Mouse (Mus musculus): ENCODE data around the gene Casp3. TPM values are rescaled to one million over a fixed set of nuclear protein-coding genes. Genes with fewer than 3 reads are reported as not detected.

Casp3 gene
- polyA plus RNA-seq, 1 experiment from 2014 or later: 245 TPM

DNA sequence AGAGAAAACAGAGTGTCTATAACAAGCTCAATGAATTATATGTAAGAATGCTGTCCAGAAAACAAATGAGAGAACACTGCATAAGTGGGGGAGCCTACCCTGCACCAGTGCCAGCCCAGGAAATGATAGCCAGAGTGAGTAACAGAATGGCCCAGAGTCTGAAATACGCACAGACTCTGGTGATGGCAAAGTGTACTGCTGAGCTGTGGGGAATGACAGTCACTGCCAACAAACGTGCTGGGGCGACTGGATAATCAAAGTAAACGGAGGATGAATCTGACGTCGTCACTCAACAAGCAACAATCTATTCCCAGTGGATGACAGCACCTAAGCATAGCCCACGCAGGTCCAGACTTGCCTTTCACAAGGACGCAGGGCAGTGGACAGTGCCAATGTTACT, 24.0 kb upstream of the Casp3 start:
- 85% methylated on average over 8 of the region's 8 CpGs for WGBS

DNA sequence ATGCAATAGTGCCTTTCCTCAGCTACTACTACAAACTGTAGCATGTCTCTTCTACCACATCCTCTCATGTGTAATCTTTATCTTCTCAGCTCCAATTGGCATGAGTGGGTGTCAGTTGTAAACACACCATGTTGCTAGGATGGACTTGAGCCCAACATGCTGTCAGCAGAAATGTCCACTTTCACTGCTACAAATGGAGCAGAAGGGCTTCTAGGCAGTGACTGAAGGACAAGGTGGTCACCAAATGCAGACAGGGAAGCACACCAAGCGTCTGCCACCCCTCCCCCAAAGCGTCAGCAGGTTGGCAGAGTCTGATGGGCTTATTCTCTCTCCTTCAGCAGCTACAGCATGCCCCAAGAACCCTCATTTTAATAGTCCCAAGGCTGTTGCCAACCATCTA, 23.3 kb upstream of the Casp3 start:
- Histone ChIP-seq H3K4me3 (no peak overlapping the region), H3K27me3 (replicated peaks) (no peaks in the 10 kb centered on the region), H3K4me2 (no peak overlapping the region), H3K9ac (no peak overlapping the region), H3K4me1 (no peaks in the 10 kb centered on the region), H3K9me3 (no peaks in the 10 kb centered on the region), H3K27ac (no peak overlapping the region), H3K36me3 (replicated peaks) (no peaks in the 10 kb centered on the region)
- no peak for ATAC-seq (replicated peaks)
- 87% methylated on average over 2 of the region's 2 CpGs for WGBS

More for the DNA sequence above, 24.0 kb upstream of the Casp3 start:
- Histone ChIP-seq H3K9me3 (no peaks in the 10 kb centered on the region), H3K36me3 (replicated peaks) (no peaks in the 10 kb centered on the region), H3K4me3 (no peak overlapping the region), H3K27ac (no peak overlapping the region), H3K4me2 (no peak overlapping the region), H3K4me1 (no peaks in the 10 kb centered on the region), H3K27me3 (replicated peaks) (no peaks in the 10 kb centered on the region), H3K9ac (no peak overlapping the region)
- ATAC-seq (replicated peaks): no peak

DNA sequence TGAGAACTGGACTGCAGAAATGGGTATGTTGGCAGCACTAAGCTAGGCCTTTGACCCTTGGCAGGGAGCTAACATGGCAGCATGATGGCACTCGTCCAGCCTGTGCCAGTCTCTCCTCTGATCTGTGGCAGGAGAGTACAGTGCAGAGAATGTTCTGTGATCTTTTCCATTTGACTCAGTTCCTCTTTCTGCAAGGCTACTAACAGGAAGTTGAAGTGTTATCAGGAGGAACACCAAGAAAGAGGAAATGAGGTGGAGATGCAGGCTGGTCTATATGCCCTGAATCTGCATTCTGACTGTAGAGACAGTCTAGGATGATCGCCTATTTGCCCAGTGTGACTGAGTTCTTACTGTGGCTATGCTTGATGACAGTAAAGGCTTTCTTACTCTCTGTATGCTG, 21.5 kb upstream of the Casp3 start:
- Histone ChIP-seq H3K27me3 (replicated peaks) (no peaks in the 10 kb centered on the region), H3K4me3 (no peak overlapping the region), H3K27ac (no peak overlapping the region), H3K4me1 (no peaks in the 10 kb centered on the region), H3K4me2 (no peak overlapping the region), H3K9me3 (no peaks in the 10 kb centered on the region), H3K9ac (no peak overlapping the region), H3K36me3 (replicated peaks) (no peaks in the 10 kb centered on the region)
- no peak for ATAC-seq (replicated peaks)
- WGBS: 88% methylated on average over 2 of the region's 2 CpGs

DNA sequence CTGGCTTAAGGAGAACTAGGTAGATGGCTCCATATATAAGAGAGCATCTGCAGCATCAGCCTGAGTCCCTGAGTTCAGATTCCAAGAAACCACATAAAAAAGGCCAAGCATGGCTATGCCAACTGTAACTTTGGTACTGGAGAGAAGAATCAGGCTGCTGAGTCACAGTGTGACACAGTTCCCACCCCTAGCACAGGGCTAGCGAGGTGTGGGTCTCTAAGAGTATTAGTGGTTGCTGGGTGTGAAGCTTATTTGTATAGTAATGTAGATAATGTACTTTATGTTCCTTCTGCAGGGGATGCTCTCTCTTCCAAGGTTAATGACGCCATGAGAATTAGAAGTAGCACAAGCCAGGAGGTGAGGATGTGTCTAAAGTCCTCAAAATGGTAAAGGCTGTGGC, 20.6 kb upstream of the Casp3 start:
- Histone ChIP-seq H3K27ac (no peak overlapping the region), H3K4me3 (no peak overlapping the region), H3K4me1 (no peaks in the 10 kb centered on the region), H3K9me3 (no peaks in the 10 kb centered on the region), H3K4me2 (no peak overlapping the region), H3K36me3 (replicated peaks) (no peaks in the 10 kb centered on the region), H3K27me3 (replicated peaks) (no peaks in the 10 kb centered on the region), H3K9ac (no peak overlapping the region)
- 95% methylated on average over 2 of the region's 2 CpGs for WGBS
- no peak for ATAC-seq (replicated peaks)

DNA sequence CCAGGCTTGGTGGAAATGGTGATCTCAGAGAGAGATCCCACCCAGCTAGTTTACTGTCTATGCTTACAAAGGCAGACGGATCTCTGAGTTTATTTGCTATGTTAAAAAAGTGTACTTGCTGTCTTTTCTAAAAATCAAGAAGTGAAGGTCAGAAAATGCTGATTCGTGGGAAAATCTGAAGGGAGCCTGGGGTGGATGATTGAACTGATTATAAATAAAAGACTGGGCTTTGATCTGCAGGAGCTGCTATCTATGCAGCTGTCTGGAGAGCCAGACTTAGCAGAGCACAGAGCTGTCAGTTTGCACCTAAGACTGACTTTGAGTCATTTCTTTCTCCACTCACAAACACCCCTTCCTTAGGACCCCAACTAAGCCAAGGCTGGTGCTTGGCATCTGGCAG, 19.7 kb upstream of the Casp3 start:
- 83% methylated on average over 2 of the region's 2 CpGs for WGBS
- H3K9ac ChIP-seq: no peak overlapping the region
- no peak overlapping the region for H3K4me2 ChIP-seq
- H3K27ac ChIP-seq: no peak overlapping the region
- no peak overlapping the region for H3K4me3 ChIP-seq
- H3K4me1 ChIP-seq: no peaks in the 10 kb centered on the region
- no peaks in the 10 kb centered on the region for H3K36me3 ChIP-seq (replicated peaks)
- H3K9me3 ChIP-seq: no peaks in the 10 kb centered on the region
- no peaks in the 10 kb centered on the region for H3K27me3 ChIP-seq (replicated peaks)
- ATAC-seq (replicated peaks): no peak

GRCm38 (mm10) chr8:46598114-46598513, 19.0 kb upstream of the Casp3 start:
- H3K9me3 ChIP-seq: no peaks in the 10 kb centered on the region
- no peak overlapping the region for H3K4me3 ChIP-seq
- H3K4me2 ChIP-seq: no peak overlapping the region
- H3K27ac ChIP-seq: no peak overlapping the region
- no peaks in the 10 kb centered on the region for H3K36me3 ChIP-seq (replicated peaks)
- ATAC-seq (replicated peaks): no peak
- H3K4me1 ChIP-seq: no peaks in the 10 kb centered on the region
- no peak overlapping the region for H3K9ac ChIP-seq
- WGBS: 95% methylated on average over 2 of the region's 2 CpGs
- no peaks in the 10 kb centered on the region for H3K27me3 ChIP-seq (replicated peaks)

- H3K9ac ChIP-seq: no peak overlapping the region
- H3K4me1 ChIP-seq: no peaks in the 10 kb centered on the region
- H3K4me3 ChIP-seq: no peak overlapping the region
- no peak overlapping the region for H3K27ac ChIP-seq
- no peaks in the 10 kb centered on the region for H3K36me3 ChIP-seq (replicated peaks)
- no peak for ATAC-seq (replicated peaks)
- H3K4me2 ChIP-seq: no peak overlapping the region
- no peaks in the 10 kb centered on the region for H3K27me3 ChIP-seq (replicated peaks)
- H3K9me3 ChIP-seq: no peaks in the 10 kb centered on the region
- 95% methylated on average over 5 of the region's 5 CpGs for WGBS
These were observed 18.3 kb upstream of the Casp3 start for GRCm38 (mm10) chr8:46598753-46599152.

DNA sequence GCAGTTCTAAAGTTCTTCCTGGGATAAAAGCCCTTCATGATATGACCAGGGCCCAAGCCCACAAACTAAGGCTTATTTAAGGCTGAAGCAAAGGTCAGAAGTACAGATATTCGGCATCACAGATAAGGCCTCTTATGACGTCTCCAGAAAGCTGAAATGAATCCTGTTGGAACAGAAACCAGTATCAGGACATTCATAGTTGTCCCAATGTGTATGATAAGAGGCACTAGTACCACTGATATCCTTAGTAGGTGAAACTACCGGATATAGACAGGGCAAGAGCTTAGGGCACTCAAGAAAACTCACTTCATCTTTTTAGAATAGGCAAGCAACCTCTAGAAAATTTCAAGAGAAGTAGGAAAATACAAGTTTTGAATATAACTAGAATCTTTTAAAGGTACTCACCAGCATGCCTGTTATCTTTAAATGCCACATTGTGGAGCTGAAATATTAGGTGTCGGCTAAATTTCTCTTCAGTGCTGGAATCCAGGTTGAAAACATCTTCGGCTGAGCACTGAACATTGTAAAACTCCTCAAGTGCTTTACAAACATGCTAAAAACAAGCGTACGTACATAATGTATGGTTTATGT, 17.7 kb upstream of the Casp3 start:
- Histone ChIP-seq H3K4me3 (no peak overlapping the region), H3K4me1 (no peaks in the 10 kb centered on the region), H3K36me3 (replicated peaks) (no peaks in the 10 kb centered on the region), H3K9me3 (no peaks in the 10 kb centered on the region), H3K9ac (no peak overlapping the region), H3K27ac (no peak overlapping the region), H3K4me2 (no peak overlapping the region), H3K27me3 (replicated peaks) (no peaks in the 10 kb centered on the region)
- ATAC-seq (replicated peaks): no peak
- WGBS: 96% methylated on average over 7 of the region's 7 CpGs

GRCm38 (mm10) chr8:46600959-46601707, 16.0 kb upstream of the Casp3 start:
- H3K4me2 ChIP-seq: no peak overlapping the region
- H3K9ac ChIP-seq: no peak overlapping the region
- WGBS: 75% methylated on average over 10 of the region's 10 CpGs
- H3K4me1 ChIP-seq: no peaks in the 10 kb centered on the region
- ATAC-seq (replicated peaks): no peak
- H3K27ac ChIP-seq: no peak overlapping the region
- no peak overlapping the region for H3K4me3 ChIP-seq
- H3K9me3 ChIP-seq: no peaks in the 10 kb centered on the region
- 0 out of 2 replicates have a peak, but pooled peaks cover 5% of the 10 kb centered on the region for H3K36me3 ChIP-seq (replicated peaks)
- no peaks in the 10 kb centered on the region for H3K27me3 ChIP-seq (replicated peaks)

DNA sequence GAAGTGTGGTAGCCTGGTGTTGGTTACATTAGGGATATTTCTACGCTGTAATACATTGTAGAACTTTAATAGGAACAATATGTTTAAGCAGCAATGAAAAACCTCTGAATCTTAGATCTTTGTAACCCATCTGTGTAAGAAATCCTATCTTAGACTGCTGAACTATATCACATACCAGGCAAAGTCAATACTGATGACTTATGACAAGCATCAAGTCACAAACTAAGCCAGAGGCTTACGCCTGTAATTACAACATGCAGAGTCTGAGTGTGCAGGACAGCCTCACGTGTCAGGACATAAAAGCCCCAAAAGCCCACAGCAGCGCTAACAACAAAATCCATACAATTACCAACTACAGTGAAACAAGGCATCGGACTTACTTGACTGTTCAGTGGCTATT, 13.5 kb upstream of the Casp3 start:
- ATAC-seq (replicated peaks): no peak

DNA sequence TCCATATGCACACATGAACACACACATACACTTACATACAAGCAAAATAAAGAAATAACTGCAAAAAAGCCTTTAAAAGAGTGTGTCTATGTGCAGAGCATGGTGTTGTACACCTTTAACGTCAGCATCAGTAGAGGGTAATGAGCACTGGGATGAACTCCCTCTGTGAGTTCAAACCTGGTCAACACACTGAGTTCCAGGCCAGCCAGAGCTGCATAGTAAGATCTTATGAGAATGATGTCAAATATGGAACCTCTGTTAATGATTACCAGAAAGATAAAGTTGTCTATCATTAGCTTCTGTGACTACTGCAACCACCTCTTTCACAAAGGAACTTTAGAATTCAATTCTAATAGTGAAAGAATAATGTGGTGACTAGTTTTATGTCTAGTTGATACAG, 10.2 kb upstream of the Casp3 start:
- H3K27me3 ChIP-seq (replicated peaks): no peaks in the 10 kb centered on the region
- H3K9ac ChIP-seq: no peak overlapping the region
- H3K4me2 ChIP-seq: no peak overlapping the region
- no peaks in the 10 kb centered on the region for H3K9me3 ChIP-seq
- H3K4me3 ChIP-seq: no peak overlapping the region
- no peak overlapping the region for H3K27ac ChIP-seq
- WGBS: 81% methylated on average over 1 of the region's 1 CpGs
- no peak for ATAC-seq (replicated peaks)
- H3K4me1 ChIP-seq: no peaks in the 10 kb centered on the region
- H3K36me3 ChIP-seq (replicated peaks): 0 out of 2 replicates have a peak, but pooled peaks cover 5% of the 10 kb centered on the region

More for the DNA sequence above, 13.5 kb upstream of the Casp3 start:
- H3K27ac ChIP-seq: no peak overlapping the region
- no peaks in the 10 kb centered on the region for H3K9me3 ChIP-seq
- 0 out of 2 replicates have a peak, but pooled peaks cover 5% of the 10 kb centered on the region for H3K36me3 ChIP-seq (replicated peaks)
- no peaks in the 10 kb centered on the region for H3K4me1 ChIP-seq
- no peak overlapping the region for H3K4me2 ChIP-seq
- WGBS: 89% methylated on average over 5 of the region's 5 CpGs
- no peaks in the 10 kb centered on the region for H3K27me3 ChIP-seq (replicated peaks)
- H3K9ac ChIP-seq: no peak overlapping the region
- H3K4me3 ChIP-seq: no peak overlapping the region

GRCm38 (mm10) chr8:46611557-46611956, 5.5 kb upstream of the Casp3 start:
- Histone ChIP-seq H3K27me3 (replicated peaks) (no peaks in the 10 kb centered on the region), H3K4me2 (no peak overlapping the region)
- ATAC-seq (replicated peaks): no peak

DNA sequence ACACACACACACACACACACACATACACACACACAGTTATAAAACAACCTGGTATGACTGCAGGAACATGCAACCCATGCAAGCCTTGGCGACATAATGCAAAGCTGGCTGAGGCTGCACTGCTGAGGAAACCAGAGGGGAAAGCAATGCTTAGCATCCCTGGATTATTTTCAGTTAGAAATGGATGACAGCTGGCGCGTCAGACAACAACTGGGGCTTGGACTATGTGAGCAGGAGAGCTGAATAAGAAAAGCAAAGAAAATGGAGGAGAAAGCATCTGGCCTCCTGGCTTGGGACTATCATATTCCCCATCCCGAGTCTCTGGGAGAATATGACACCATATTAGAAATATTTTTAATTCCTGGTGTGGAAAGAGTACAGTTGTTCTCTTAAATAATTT, 4.2 kb upstream of the Casp3 start:
- Histone ChIP-seq H3K36me3 (replicated peaks) (no peaks in the 10 kb centered on the region), H3K4me3 (no peak overlapping the region), H3K4me2 (no peak overlapping the region), H3K27ac (no peak overlapping the region), H3K4me1 (peaks cover 5% of the 10 kb centered on the region), H3K9me3 (no peaks in the 10 kb centered on the region), H3K9ac (no peak overlapping the region), H3K27me3 (replicated peaks) (no peaks in the 10 kb centered on the region)
- ATAC-seq (replicated peaks): no peak
- 89% methylated on average over 4 of the region's 4 CpGs for WGBS

More at GRCm38 (mm10) chr8:46611557-46611956, 5.5 kb upstream of the Casp3 start:
- 95% methylated on average over 8 of the region's 8 CpGs for WGBS
- Histone ChIP-seq H3K4me3 (no peak overlapping the region), H3K27ac (no peak overlapping the region), H3K9me3 (no peaks in the 10 kb centered on the region), H3K4me1 (peaks cover 5% of the 10 kb centered on the region), H3K36me3 (replicated peaks) (no peaks in the 10 kb centered on the region), H3K9ac (no peak overlapping the region)
